Mouse (Mus musculus): ENCODE results near the gene Trappc6a. TPM values are rescaled to one million over a fixed set of nuclear protein-coding genes. Genes with fewer than 3 reads are reported as not detected.

The Trappc6a gene
- total and polyA plus RNA-seq, 3 experiments = 41.1 to 201 (median 72.2) TPM

- dilution Hi-C loops (cut with MboI; ENCODE audit: extremely low pct_ligation_motif_present, extremely low pct_unique_long_range_greater_than_20kb, low sequenced_read_pairs) = no loop called here
- Histone ChIP-seq H3K4me2 (ENCODE audit: insufficient read depth, low read depth, poor library complexity, severe bottlenecking) (no peak overlapping the region), H3K9ac (ENCODE audit: insufficient read depth, low read depth) (no peak overlapping the region)
Observed at GRCm38 (mm10) chr7:19489525-19489924, 18.7 kb upstream of the Trappc6a start.

GRCm38 (mm10) chr7:19491731-19492130 is 16.5 kb upstream of the Trappc6a start:
- dilution Hi-C loops (cut with MboI; ENCODE audit: extremely low pct_ligation_motif_present, extremely low pct_unique_long_range_greater_than_20kb, low sequenced_read_pairs) = no loop called here
- Histone ChIP-seq H3K4me2 (ENCODE audit: insufficient read depth, low read depth, poor library complexity, severe bottlenecking) (0 out of 2 replicates have a peak overlapping the region, but pooled peaks have one; percentile 30), H3K4me1 (ENCODE audit: control insufficient read depth in 1 of 2, insufficient read depth in 2 of 2) (0 out of 4 replicates have a peak, but pooled peaks cover 0 to 3% of the 10 kb centered on the region in 2 experiments), H3K36me3 (replicated peaks in 1 of 2; ENCODE audit: control insufficient read depth in 1 of 2, insufficient read depth in 1 of 2, low read length in 1 of 2) (no peaks in the 10 kb centered on the region), H3K79me2 (replicated peaks; ENCODE audit: control insufficient read depth, extremely low read depth, insufficient read depth, poor library complexity, severe bottlenecking) (no peaks in the 10 kb centered on the region), H3K9ac (ENCODE audit: insufficient read depth, low read depth) (no peak overlapping the region), H3K27me3 (replicated peaks) (peaks cover 84% of the 10 kb centered on the region), H3K27ac (ENCODE audit: insufficient read depth, low read depth) (no peak overlapping the region), H3K4me3 (replicated peaks in 1 of 3; ENCODE audit: low read depth in 2 of 3, low read length in 2 of 3, poor library complexity in 1 of 3) (no peak overlapping the region), H3K9me3 (replicated peaks; ENCODE audit: low read length) (peaks cover 2% of the 10 kb centered on the region)
- DNase-seq (ENCODE audit: extremely low read depth) = no peak
- TF ChIP-seq JUND (conservative IDR thresholded peaks at IDR 0.05; ENCODE audit: low read depth, low read length) (no peak), POLR2A (IDR thresholded peaks at IDR 0.05; ENCODE audit: low read depth, low read length) (no peak), ZKSCAN1 (IDR thresholded peaks at IDR 0.05; ENCODE audit: borderline replicate concordance, low read depth, low read length) (no peak), UBTF (IDR thresholded peaks at IDR 0.05; ENCODE audit: low read depth, low read length) (no peak), RAD21 (IDR thresholded peaks at IDR 0.05; ENCODE audit: low read depth, low read length) (no peak), CTCF (conservative IDR thresholded peaks at IDR 0.05 in 1 of 2, IDR thresholded peaks at IDR 0.05 in 1 of 2; ENCODE audit: low read depth in 2 of 2, low read length in 2 of 2) (0 out of 4 replicates have a peak, but pooled peaks of 1 of the 2 experiments have one; percentile 6)
- in situ Hi-C loops (cut with MboI; ENCODE audit: low pct_ligation_motif_present, low pct_unique_long_range_greater_than_20kb, low sequenced_read_pairs) = no loop called here

More at GRCm38 (mm10) chr7:19489525-19489924, 18.7 kb upstream of the Trappc6a start:
- Histone ChIP-seq H3K27me3 (replicated peaks) (peaks cover 76% of the 10 kb centered on the region), H3K4me1 (ENCODE audit: control insufficient read depth in 1 of 2, insufficient read depth in 2 of 2) (0 out of 4 replicates have a peak, but pooled peaks cover 0 to 3% of the 10 kb centered on the region in 2 experiments), H3K27ac (ENCODE audit: insufficient read depth, low read depth) (no peak overlapping the region), H3K9me3 (replicated peaks; ENCODE audit: low read length) (peaks cover 2% of the 10 kb centered on the region), H3K79me2 (replicated peaks; ENCODE audit: control insufficient read depth, extremely low read depth, insufficient read depth, poor library complexity, severe bottlenecking) (no peaks in the 10 kb centered on the region), H3K36me3 (replicated peaks in 1 of 2; ENCODE audit: control insufficient read depth in 1 of 2, insufficient read depth in 1 of 2, low read length in 1 of 2) (no peaks in the 10 kb centered on the region), H3K4me3 (replicated peaks in 1 of 3; ENCODE audit: low read depth in 2 of 3, low read length in 2 of 3, poor library complexity in 1 of 3) (no peak overlapping the region)
- no peak for TF ChIP-seq JUND (conservative IDR thresholded peaks at IDR 0.05; ENCODE audit: low read depth, low read length)
- no peak for TF ChIP-seq POLR2A (IDR thresholded peaks at IDR 0.05; ENCODE audit: low read depth, low read length)
- no peak for TF ChIP-seq ZC3H11A (IDR thresholded peaks at IDR 0.05; ENCODE audit: low read depth, low read length)
- TF ChIP-seq NELFE (IDR thresholded peaks at IDR 0.05; ENCODE audit: low read depth, low read length) = no peak
- no peak for TF ChIP-seq SMC3 (IDR thresholded peaks at IDR 0.05; ENCODE audit: low read depth, low read length)
- TF ChIP-seq CHD1 (IDR thresholded peaks at IDR 0.05; ENCODE audit: low read depth, low read length) = no peak
- no peak for TF ChIP-seq MXI1 (IDR thresholded peaks at IDR 0.05; ENCODE audit: low read depth, low read length)
- TF ChIP-seq MAX (IDR thresholded peaks at IDR 0.05; ENCODE audit: low read length) = no peak
- TF ChIP-seq JUN (IDR thresholded peaks at IDR 0.05; ENCODE audit: insufficient read depth, low read depth, low read length) = no peak
- TF ChIP-seq TCF12 (IDR thresholded peaks at IDR 0.05; ENCODE audit: low read depth, low read length) = no peak
- TF ChIP-seq RAD21 (IDR thresholded peaks at IDR 0.05; ENCODE audit: low read depth, low read length) = no peak
- TF ChIP-seq CTCF (conservative IDR thresholded peaks at IDR 0.05 in 1 of 2, IDR thresholded peaks at IDR 0.05 in 1 of 2; ENCODE audit: low read depth in 2 of 2, low read length in 2 of 2) = no peak
- no peak for TF ChIP-seq TBP (conservative IDR thresholded peaks at IDR 0.05; ENCODE audit: low read depth, low read length)
- no peak for TF ChIP-seq IRF4 (IDR thresholded peaks at IDR 0.05; ENCODE audit: low read depth, low read length)
- TF ChIP-seq NRF1 (IDR thresholded peaks at IDR 0.05; ENCODE audit: low read depth, low read length) = no peak
- no peak for TF ChIP-seq ZMIZ1 (IDR thresholded peaks at IDR 0.05; ENCODE audit: low read depth, low read length)
- DNase-seq (ENCODE audit: extremely low read depth) = no peak
- in situ Hi-C loops (cut with MboI; ENCODE audit: low pct_ligation_motif_present, low pct_unique_long_range_greater_than_20kb, low sequenced_read_pairs) = no loop called here
